Mouse (Mus musculus) intestine, embryonic 16.5 days (tissue): ENCODE measurements around the gene Wdr93. TPM values are rescaled to one million over a fixed set of nuclear protein-coding genes. Genes with fewer than 3 reads are reported as not detected.

Source experiments
- ATAC-seq: fragments of 200-750 bp; cut with Nextera tagmentation; 2 replicates; pipeline ENCODE4 v1.8.0; 2017; ENCODE audit warnings: moderate TSS enrichment, moderate library complexity
- H3K27ac ChIP-seq: fragments of 300-500 bp; sonication (generic); 2 replicates; pipeline ENCODE4 v1.5.1; 2014; ENCODE audit warnings: mild to moderate bottlenecking, low read length
- H3K27me3 ChIP-seq: fragments of 300-500 bp; sonication (generic); replicated peaks from 2 replicates; pipeline ENCODE4 v1.6.1; 2014; ENCODE audit warnings: low read length, control low read depth, mixed read lengths; ENCODE audit not compliant: control insufficient read depth, insufficient read depth
- H3K36me3 ChIP-seq: fragments of 300-500 bp; sonication (generic); 2 replicates; pipeline ENCODE4 v1.6.1; 2014; ENCODE audit warnings: low read length, control low read depth; ENCODE audit not compliant: control insufficient read depth, insufficient read depth
- H3K4me1 ChIP-seq: fragments of 300-500 bp; sonication (generic); 2 replicates; pipeline ENCODE4 v1.6.1; 2014; ENCODE audit warnings: low read length, control low read depth, mixed read lengths; ENCODE audit not compliant: control insufficient read depth, insufficient read depth
- H3K4me2 ChIP-seq: fragments of 300-500 bp; sonication (generic); 2 replicates; pipeline ENCODE4 v1.6.1; 2014; ENCODE audit warnings: low read depth, low read length, control low read depth
- H3K4me3 ChIP-seq: fragments of 300-500 bp; sonication (generic); 2 replicates; pipeline ENCODE4 v1.5.1; 2014; ENCODE audit warnings: mild to moderate bottlenecking, low read length
- H3K9ac ChIP-seq: fragments of 300-500 bp; sonication (generic); 2 replicates; pipeline ENCODE4 v1.6.1; 2014; ENCODE audit warnings: low read depth, low read length
- H3K9me3 ChIP-seq: fragments of 300-500 bp; sonication (generic); 2 replicates; pipeline ENCODE4 v1.6.1; 2016; ENCODE audit warnings: low read length, control low read depth; ENCODE audit not compliant: control insufficient read depth
- WGBS: fragments of 180-500 bp; shearing (Covaris S2); extraction: QIAGEN DNeasy Blood & Tissue Kit; methylation state at CpG from one replicate; pipeline ENCODE4 v1.1.7; 2014; 5-methylcytosine and 5-hydroxymethylcytosine counted together
- polyA plus RNA-seq: library from polyadenylated mRNA; unstranded; fragments of >200 nt; fragmentation: Nextera tagmentation; extraction: Ambion mirVana; gene quantifications from 2 replicates; pipeline ENCODE4 v1.2.1, GENCODE M21; 2015

The Wdr93 gene
- polyA plus RNA-seq, 1 experiment from 2014 or later, result 0.15 TPM

DNA sequence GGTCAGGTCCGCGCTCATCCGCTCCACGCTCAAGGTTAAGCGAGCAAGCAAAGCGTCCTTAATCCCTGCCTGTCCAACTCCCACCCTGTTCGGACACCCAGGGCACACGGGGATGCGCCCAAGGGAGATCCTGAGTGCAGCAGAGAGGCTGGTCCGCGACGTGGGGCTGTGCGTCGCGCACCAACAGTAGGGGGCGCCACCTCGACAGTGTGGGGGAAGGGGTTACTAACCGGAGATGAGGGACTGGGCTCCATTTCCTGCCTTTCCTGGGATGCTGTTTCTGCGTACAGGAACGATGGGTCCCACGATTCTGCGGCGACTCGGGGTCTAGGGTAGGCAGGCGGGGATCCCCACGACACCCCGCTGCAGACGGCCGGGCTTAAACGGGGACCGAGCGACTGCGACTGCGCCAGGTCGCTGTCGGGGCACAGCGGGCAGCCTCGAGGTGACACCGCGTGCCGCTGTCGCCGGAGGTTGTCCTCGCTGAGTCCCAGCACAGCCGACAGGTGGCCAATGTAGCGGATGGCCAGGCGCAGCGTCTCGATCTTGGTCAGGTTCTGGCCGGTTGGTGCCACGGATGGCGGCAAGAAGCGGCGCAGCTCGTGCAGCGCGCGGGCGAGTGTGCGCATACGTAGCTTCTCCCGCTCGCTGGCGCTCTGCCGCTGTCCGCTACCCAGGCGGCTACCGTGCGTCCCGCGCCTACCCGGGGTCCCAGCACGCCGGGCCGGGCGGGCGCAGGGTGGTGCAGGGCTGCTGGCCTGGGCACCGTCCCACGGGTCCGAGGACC is 49.9 kb downstream of the Wdr93 start:
- Histone ChIP-seq H3K4me1 (peaks cover 17% of the 10 kb centered on the region), H3K4me2 (peak overlapping the region; percentile 89), H3K4me3 (peak overlapping the region; percentile 54), H3K27ac (no peak overlapping the region), H3K9ac (peak overlapping the region; percentile 68), H3K36me3 (no peaks in the 10 kb centered on the region), H3K9me3 (no peaks in the 10 kb centered on the region), H3K27me3 (peaks cover 32% of the 10 kb centered on the region)
- 1% methylated on average over 79 of the region's 80 CpGs for WGBS
- peak; percentile 29 for ATAC-seq

DNA sequence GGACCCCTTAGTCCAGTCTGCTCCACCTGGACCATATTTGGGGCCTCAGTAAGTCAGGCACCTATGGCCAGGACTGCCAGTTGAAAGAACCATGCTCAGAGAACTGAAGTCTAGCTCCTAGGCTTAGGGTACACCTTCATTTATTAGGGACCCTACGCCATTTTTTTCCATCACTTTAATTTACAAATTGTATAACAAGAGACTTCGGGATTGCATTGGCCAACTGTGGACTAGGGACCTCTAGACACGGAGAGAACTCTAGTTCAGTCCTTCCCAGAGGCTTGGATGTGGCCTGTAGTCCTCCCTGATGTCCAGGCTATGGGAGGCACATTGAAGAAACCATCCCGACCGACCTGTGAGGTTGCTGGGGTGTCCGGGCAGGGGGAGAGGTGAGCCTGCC is 50.7 kb downstream of the Wdr93 start, which contains the start of gene Mesp1:
Mesp1 (minus strand) TSS at position 101 of the 400 bp plus-strand sequence.
- H3K4me3 ChIP-seq, result peak within 1 kb of the TSS; percentile 54
- no peaks in the 10 kb centered on the region for H3K36me3 ChIP-seq
- peaks cover 32% of the 10 kb centered on the region for H3K27me3 ChIP-seq
- 71% methylated on average over 6 of the region's 6 CpGs for WGBS
- H3K27ac ChIP-seq, result no peak within 1 kb of the TSS
- no peak for ATAC-seq
- H3K4me2 ChIP-seq, result peak within 1 kb of the TSS; percentile 89
- no peaks in the 10 kb centered on the region for H3K9me3 ChIP-seq
- H3K9ac ChIP-seq, result peak within 1 kb of the TSS; percentile 68
- H3K4me1 ChIP-seq, result peaks cover 17% of the 10 kb centered on the region

DNA sequence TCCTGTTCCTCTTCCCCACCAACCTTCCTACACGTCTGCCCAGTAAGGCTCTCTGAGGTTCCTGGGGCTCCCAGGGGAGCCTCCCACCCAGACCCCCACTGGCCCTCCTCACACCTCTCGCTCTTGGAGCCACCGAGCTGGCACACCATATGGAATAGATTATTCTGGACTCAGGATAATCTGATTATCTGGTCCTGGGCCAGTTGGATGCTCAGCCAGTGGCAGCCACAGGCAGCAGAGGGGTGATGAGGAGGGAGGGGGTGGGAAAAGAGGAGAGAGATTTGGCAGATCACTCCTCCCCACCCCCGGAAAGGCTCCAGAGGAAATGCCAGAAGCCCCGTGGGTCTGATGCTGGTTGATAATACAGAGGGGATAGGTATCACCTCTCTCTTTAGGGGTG is 55.6 kb downstream of the Wdr93 start:
- H3K4me1 ChIP-seq, result no peaks in the 10 kb centered on the region
- H3K27ac ChIP-seq, result no peak overlapping the region
- H3K9me3 ChIP-seq, result no peaks in the 10 kb centered on the region
- no peak overlapping the region for H3K9ac ChIP-seq
- H3K27me3 ChIP-seq, result peaks cover 5% of the 10 kb centered on the region; the same call in 1 of the 2 replicates
- H3K4me3 ChIP-seq, result no peak overlapping the region
- ATAC-seq, result peak; percentile 13; the same call in 1 of the 2 replicates
- 30% methylated on average over 5 of the region's 5 CpGs for WGBS
- no peaks in the 10 kb centered on the region for H3K36me3 ChIP-seq
- H3K4me2 ChIP-seq, result no peak overlapping the region

DNA sequence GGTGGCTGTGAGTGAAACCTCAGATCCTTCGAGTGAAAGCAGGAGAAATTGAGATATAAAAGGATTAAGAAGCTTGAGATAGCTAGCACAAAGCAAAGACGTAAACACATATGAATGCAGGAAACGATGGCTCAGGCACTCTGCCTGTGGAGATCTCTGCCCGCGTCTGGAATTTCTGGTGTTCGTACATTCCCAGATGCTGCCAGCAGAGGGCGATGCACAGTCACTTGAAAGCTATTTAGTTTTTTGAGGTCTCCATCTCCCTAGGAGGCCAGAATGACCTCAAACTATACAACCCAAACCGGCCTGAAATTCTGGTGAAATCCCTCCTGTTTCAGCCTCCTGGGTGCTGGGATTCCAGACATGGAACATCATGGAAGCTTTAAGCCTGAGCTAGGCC is 56.1 kb downstream of the Wdr93 start:
- H3K4me3 ChIP-seq, result no peak overlapping the region
- 4% methylated on average over 8 of the region's 8 CpGs for WGBS
- peaks cover under 1% of the 10 kb centered on the region; the same call in 1 of the 2 replicates for H3K27me3 ChIP-seq
- no peak overlapping the region for H3K9ac ChIP-seq
- no peak overlapping the region for H3K4me2 ChIP-seq
- ATAC-seq, result peak; percentile 5; the same call in 1 of the 2 replicates
- H3K36me3 ChIP-seq, result no peaks in the 10 kb centered on the region
- no peaks in the 10 kb centered on the region for H3K9me3 ChIP-seq
- H3K27ac ChIP-seq, result no peak overlapping the region
- no peaks in the 10 kb centered on the region for H3K4me1 ChIP-seq

DNA sequence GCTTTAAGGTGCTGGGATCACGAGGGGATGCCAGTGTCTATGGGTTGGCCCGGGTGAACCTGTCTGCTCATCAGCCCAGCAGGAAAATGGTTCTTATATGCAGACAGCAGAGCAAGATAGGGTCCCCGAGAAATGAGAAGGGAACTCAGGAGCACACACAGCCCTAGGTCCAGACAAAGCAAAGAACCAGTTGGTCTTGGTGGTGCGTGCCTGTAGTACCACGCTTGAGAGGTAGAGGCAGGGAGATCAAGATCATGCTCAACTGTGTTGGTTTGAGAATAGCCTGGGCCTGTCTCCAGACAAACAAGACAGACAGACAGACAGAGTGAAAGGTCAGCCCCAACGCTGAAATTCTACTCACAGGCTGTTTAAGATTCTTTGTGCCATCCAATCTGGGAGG is 56.5 kb downstream of the Wdr93 start:
- no peaks in the 10 kb centered on the region for H3K4me1 ChIP-seq
- H3K4me2 ChIP-seq, result no peak overlapping the region
- H3K36me3 ChIP-seq, result no peaks in the 10 kb centered on the region
- ATAC-seq, result 0 out of 2 replicates have a peak, but pooled peaks have one; percentile 16
- no peaks in the 10 kb centered on the region for H3K9me3 ChIP-seq
- no peak overlapping the region for H3K4me3 ChIP-seq
- WGBS, result 78% methylated on average over 6 of the region's 6 CpGs
- no peak overlapping the region for H3K9ac ChIP-seq
- H3K27ac ChIP-seq, result no peak overlapping the region
- H3K27me3 ChIP-seq, result no peaks in the 10 kb centered on the region

DNA sequence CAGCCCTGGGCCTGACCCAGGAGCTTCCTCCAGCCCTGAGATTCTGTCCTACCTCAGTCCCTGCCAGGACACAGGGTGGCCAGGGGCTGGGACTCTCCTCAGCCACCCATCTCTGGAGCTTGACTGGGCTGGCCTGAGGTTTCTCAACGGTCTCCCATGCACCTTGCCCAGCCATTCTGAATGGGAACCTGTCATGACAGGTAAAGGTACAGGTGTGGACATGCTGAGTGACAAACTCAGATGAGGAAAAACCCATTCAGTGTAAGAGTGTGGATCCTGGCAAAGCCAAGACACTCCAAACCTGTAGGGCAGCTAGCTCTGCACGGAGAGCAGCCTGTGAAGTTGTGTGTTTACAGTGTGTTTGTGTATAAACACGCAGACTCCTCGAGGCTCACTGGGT is 57.4 kb downstream of the Wdr93 start:
- H3K27me3 ChIP-seq, result no peaks in the 10 kb centered on the region
- 69% methylated on average over 4 of the region's 4 CpGs for WGBS
- no peaks in the 10 kb centered on the region for H3K36me3 ChIP-seq

DNA sequence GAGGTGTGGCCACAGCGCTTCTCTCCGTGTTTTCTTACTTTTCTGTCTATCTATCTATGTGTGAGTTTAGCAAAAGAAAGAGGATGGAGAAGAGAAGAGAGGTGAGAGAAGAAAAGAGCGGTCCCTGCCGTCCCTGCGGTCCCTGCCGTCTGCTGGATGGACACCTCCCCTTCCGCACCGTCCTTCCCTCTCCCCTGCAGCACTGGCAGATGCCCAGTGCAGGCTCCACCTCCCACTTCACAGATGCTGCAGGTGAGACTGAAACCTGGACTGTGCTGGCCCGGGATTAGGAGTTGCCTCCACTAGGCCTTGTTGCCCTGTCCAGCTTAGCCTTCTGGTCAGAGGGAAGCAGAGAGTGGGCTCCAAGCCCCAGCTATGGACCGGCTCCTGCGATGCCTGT is 58.4 kb downstream of the Wdr93 start:
- H3K4me1 ChIP-seq, result no peaks in the 10 kb centered on the region
- H3K4me2 ChIP-seq, result no peak overlapping the region
- no peak overlapping the region for H3K27ac ChIP-seq
- H3K4me3 ChIP-seq, result no peak overlapping the region
- no peaks in the 10 kb centered on the region for H3K9me3 ChIP-seq
- H3K27me3 ChIP-seq, result no peaks in the 10 kb centered on the region
- ATAC-seq, result no peak
- 71% methylated on average over 11 of the region's 11 CpGs for WGBS
- no peak overlapping the region for H3K9ac ChIP-seq
- no peaks in the 10 kb centered on the region for H3K36me3 ChIP-seq

More for the DNA sequence above, 57.4 kb downstream of the Wdr93 start:
- no peak for ATAC-seq
- H3K27ac ChIP-seq, result no peak overlapping the region
- H3K4me3 ChIP-seq, result no peak overlapping the region
- H3K4me1 ChIP-seq, result no peaks in the 10 kb centered on the region
- H3K9me3 ChIP-seq, result no peaks in the 10 kb centered on the region
- no peak overlapping the region for H3K9ac ChIP-seq
- no peak overlapping the region for H3K4me2 ChIP-seq

DNA sequence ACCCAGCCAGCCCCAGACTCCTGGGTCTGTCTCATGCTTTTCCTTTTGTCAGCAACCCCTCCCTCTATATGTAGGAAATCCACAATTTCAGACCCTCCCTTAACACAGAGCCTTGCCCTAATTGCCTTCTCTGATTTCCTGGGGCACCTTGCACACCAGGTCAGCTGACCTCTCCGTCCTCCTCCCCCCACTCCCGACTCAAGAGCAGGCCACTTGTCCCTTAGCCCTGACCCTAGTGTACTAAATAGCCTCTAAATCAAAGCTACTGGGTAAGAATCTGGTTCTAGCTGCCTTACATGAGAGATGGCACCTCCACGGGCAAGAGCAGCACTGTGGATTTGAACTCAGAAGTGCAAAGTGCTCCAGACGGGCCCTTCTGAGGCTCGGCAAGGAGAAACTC is 59.1 kb downstream of the Wdr93 start:
- no peaks in the 10 kb centered on the region for H3K36me3 ChIP-seq
- H3K4me3 ChIP-seq, result no peak overlapping the region
- H3K9me3 ChIP-seq, result no peaks in the 10 kb centered on the region
- H3K4me2 ChIP-seq, result no peak overlapping the region
- H3K9ac ChIP-seq, result no peak overlapping the region
- ATAC-seq, result no peak
- no peaks in the 10 kb centered on the region for H3K27me3 ChIP-seq
- H3K4me1 ChIP-seq, result no peaks in the 10 kb centered on the region
- H3K27ac ChIP-seq, result no peak overlapping the region
- 68% methylated on average over 5 of the region's 5 CpGs for WGBS

DNA sequence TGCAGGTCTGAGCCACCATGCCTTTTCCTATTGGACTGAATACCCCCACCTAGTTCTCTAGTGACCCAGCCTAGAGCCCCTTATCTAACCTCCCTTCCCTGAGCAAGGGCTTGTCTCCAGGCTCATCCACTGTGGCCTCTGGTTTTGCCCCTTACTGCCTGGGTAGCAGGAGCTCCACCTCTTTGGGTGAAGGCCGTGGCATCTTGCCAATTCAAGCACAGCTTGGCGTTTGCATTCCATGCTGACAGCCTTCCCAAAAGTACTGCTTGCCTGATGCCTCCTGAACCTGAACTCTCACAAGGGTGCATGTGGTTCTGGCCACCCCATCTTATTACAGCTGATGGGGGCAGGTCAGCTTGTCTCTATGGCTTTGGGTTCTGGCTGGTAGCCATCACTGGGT is 60.9 kb downstream of the Wdr93 start:
- Histone ChIP-seq H3K4me1 (no peaks in the 10 kb centered on the region), H3K4me3 (no peak overlapping the region), H3K9me3 (no peaks in the 10 kb centered on the region), H3K27ac (no peak overlapping the region), H3K9ac (no peak overlapping the region), H3K36me3 (no peaks in the 10 kb centered on the region), H3K27me3 (no peaks in the 10 kb centered on the region), H3K4me2 (no peak overlapping the region)
- WGBS, result 43% methylated on average over 2 of the region's 2 CpGs
- ATAC-seq, result no peak
